ENCODE assay signal across 12 mouse cellular contexts in genomic region chr6:124717968-124718367, GRCm38 (mm10). TPM values are rescaled to one million over a fixed set of nuclear protein-coding genes. Genes with fewer than 3 reads are reported as not detected.
DNase-seq lines count a peak whose midpoint lies in the region; ATAC-seq and TF ChIP-seq lines count a peak whose summit lies in the region.
"Had no signal": no experiment of that assay in that cellular context is flagged by ENCODE, and none has a peak within 500 bp of the region (broad histone marks: within the 10 kb centered on the region; RNA-seq: fewer than 3 reads in every experiment).

No protein-coding gene starts in this region.

- no peaks in the 10 kb centered on the region for H3K27me3 ChIP-seq in hindbrain, embryonic 11.5 days (ENCODE audit: control insufficient read depth, insufficient read depth, low read length)
- H3K27me3 ChIP-seq in hindbrain, embryonic 13.5 days = no peaks in the 10 kb centered on the region
- no peaks in the 10 kb centered on the region for H3K27me3 ChIP-seq in testis, adult 2 months (ENCODE audit: control insufficient read depth, insufficient read depth, low read length)
- no peaks in the 10 kb centered on the region for H3K27me3 ChIP-seq in intestine, embryonic 15.5 days (replicated peaks)

- peaks cover 13% of the 10 kb centered on the region for H3K36me3 ChIP-seq in hindbrain, embryonic 11.5 days (ENCODE audit: control insufficient read depth, insufficient read depth, low read length)
- H3K36me3 ChIP-seq in hindbrain, embryonic 13.5 days = peaks cover 46% of the 10 kb centered on the region
- H3K36me3 ChIP-seq in testis, adult 2 months (ENCODE audit: control insufficient read depth, insufficient read depth, low read length) = no peaks in the 10 kb centered on the region
- peaks cover 21% of the 10 kb centered on the region for H3K36me3 ChIP-seq in intestine, embryonic 15.5 days

- no peaks in the 10 kb centered on the region for H3K9me3 ChIP-seq in hindbrain, embryonic 11.5 days (ENCODE audit: control insufficient read depth, low read length)
- no peaks in the 10 kb centered on the region for H3K9me3 ChIP-seq in hindbrain, embryonic 13.5 days
- no peaks in the 10 kb centered on the region for H3K9me3 ChIP-seq in intestine, embryonic 15.5 days

- H3K4me2 ChIP-seq in hindbrain, embryonic 11.5 days (replicated peaks; ENCODE audit: low read depth, low read length) = no peak overlapping the region
- no peak overlapping the region for H3K4me2 ChIP-seq in hindbrain, embryonic 13.5 days
- peak overlapping the region; percentile 44 for H3K4me2 ChIP-seq in intestine, embryonic 15.5 days (replicated peaks)

- peaks cover 5% of the 10 kb centered on the region; the same call in 1 of the 2 replicates for H3K4me1 ChIP-seq in hindbrain, embryonic 11.5 days (replicated peaks; ENCODE audit: control insufficient read depth, insufficient read depth, low read length)
- peaks cover 13% of the 10 kb centered on the region for H3K4me1 ChIP-seq in hindbrain, embryonic 13.5 days (replicated peaks)
- H3K4me1 ChIP-seq in testis, adult 2 months (ENCODE audit: control insufficient read depth, insufficient read depth, low read length) = peaks cover 11% of the 10 kb centered on the region
- peaks cover 17% of the 10 kb centered on the region for H3K4me1 ChIP-seq in intestine, embryonic 15.5 days (replicated peaks)

- no peak overlapping the region for H3K4me3 ChIP-seq in hindbrain, embryonic 11.5 days (ENCODE audit: low read depth, low read length)
- no peak overlapping the region for H3K4me3 ChIP-seq in hindbrain, embryonic 13.5 days
- H3K4me3 ChIP-seq in testis, adult 2 months (ENCODE audit: control insufficient read depth, low read depth, low read length) = peak overlapping the region; percentile 12
- H3K4me3 ChIP-seq in intestine, embryonic 15.5 days (replicated peaks) = peak overlapping the region; percentile 42

- 0 out of 2 replicates have a peak, but pooled peaks have one; percentile 11 for ATAC-seq in hindbrain, embryonic 11.5 days (ENCODE audit: low FRiP score)
- no peak for ATAC-seq in hindbrain, embryonic 13.5 days (ENCODE audit: low FRiP score)
- ATAC-seq in intestine, embryonic 15.5 days = no peak

- WGBS in hindbrain, embryonic 11.5 days = 81% methylated on average over 13 of the region's 13 CpGs
- 86% methylated on average over 13 of the region's 13 CpGs for WGBS in hindbrain, embryonic 13.5 days
- WGBS in intestine, embryonic 15.5 days = 39% methylated on average over 13 of the region's 13 CpGs

- no peak for TF ChIP-seq CTCF in testis, adult 2 months (IDR thresholded peaks at IDR 0.05; ENCODE audit: control insufficient read depth, insufficient read depth, insufficient replicate concordance, low read depth, low read length)

- DNase-seq in hindbrain, embryonic 11.5 days (ENCODE audit: low spot score) = no peak
- DNase-seq in testis, postnatal 14 days (ENCODE audit: low spot score) = no peak
- peak; percentile 70 for DNase-seq in testis, postnatal 10 days (ENCODE audit: low spot score)
- no peak for DNase-seq in cerebellum, adult 18-20 months
- DNase-seq: cerebellum, adult 2 months; right cerebral cortex, adult 18-20 months; thymus, adult 18-20 months had no signal

- H3K9ac ChIP-seq in hindbrain, embryonic 11.5 days (ENCODE audit: low read depth, low read length) = no peak overlapping the region
- H3K9ac ChIP-seq in hindbrain, embryonic 13.5 days = no peak overlapping the region
- H3K9ac ChIP-seq in intestine, embryonic 15.5 days = peak overlapping the region; percentile 52

- TF ChIP-seq POLR2A in testis, adult 2 months (IDR thresholded peaks at IDR 0.05; ENCODE audit: control insufficient read depth, low read depth, low read length) = no peak

- no peak overlapping the region for H3K27ac ChIP-seq in hindbrain, embryonic 11.5 days (ENCODE audit: low read depth, low read length)
- no peak overlapping the region for H3K27ac ChIP-seq in hindbrain, embryonic 13.5 days
- no peak overlapping the region for H3K27ac ChIP-seq in testis, adult 2 months (ENCODE audit: control insufficient read depth, insufficient read depth, low read depth, low read length)
- H3K27ac ChIP-seq in intestine, embryonic 15.5 days = peak overlapping the region; percentile 79

RNA-seq across cellular contexts. Expression of gene Phb2, which starts 5.8 kb away (rescaled TPM):
- polyA plus RNA-seq in hindbrain, embryonic 11.5 days (2014; fragmentation: Nextera tagmentation; extraction: Ambion mirVana) = 318 and 336 TPM in 2 replicates
- 254 and 257 TPM in 2 replicates for polyA plus RNA-seq in hindbrain, embryonic 13.5 days (2015; fragmentation: Nextera tagmentation; extraction: Ambion mirVana)
- polyA plus RNA-seq in testis, adult 2 months (2012; rRNA removed) = 47.6 and 50.5 TPM in 2 replicates
- 497 and 503 TPM in 2 replicates for polyA plus RNA-seq in intestine, embryonic 15.5 days (2015; fragmentation: Nextera tagmentation; extraction: Ambion mirVana)

RNA-seq across cellular contexts. Expression of gene Emg1, which starts 6.0 kb away (rescaled TPM):
- 196 and 203 TPM in 2 replicates for polyA plus RNA-seq in hindbrain, embryonic 11.5 days (2014; fragmentation: Nextera tagmentation; extraction: Ambion mirVana)
- 111 and 118 TPM in 2 replicates for polyA plus RNA-seq in hindbrain, embryonic 13.5 days (2015; fragmentation: Nextera tagmentation; extraction: Ambion mirVana)
- polyA plus RNA-seq in testis, adult 2 months (2012; rRNA removed) = 39.9 and 44.1 TPM in 2 replicates
- polyA plus RNA-seq in intestine, embryonic 15.5 days (2015; fragmentation: Nextera tagmentation; extraction: Ambion mirVana) = 225 and 231 TPM in 2 replicates

RNA-seq across cellular contexts. Expression of gene Ptpn6, which starts 20.5 kb away (rescaled TPM):
- polyA plus RNA-seq in hindbrain, embryonic 11.5 days (2014; fragmentation: Nextera tagmentation; extraction: Ambion mirVana) = 7.1 and 7.9 TPM in 2 replicates
- 5.0 and 5.9 TPM in 2 replicates for polyA plus RNA-seq in hindbrain, embryonic 13.5 days (2015; fragmentation: Nextera tagmentation; extraction: Ambion mirVana)
- 1.4 and 1.9 TPM in 2 replicates for polyA plus RNA-seq in testis, adult 2 months (2012; rRNA removed)
- polyA plus RNA-seq in intestine, embryonic 15.5 days (2015; fragmentation: Nextera tagmentation; extraction: Ambion mirVana) = 16.7 and 17.7 TPM in 2 replicates

RNA-seq across cellular contexts. Expression of gene Grcc10, which starts 23.2 kb away (rescaled TPM):
- polyA plus RNA-seq in hindbrain, embryonic 11.5 days (2014; fragmentation: Nextera tagmentation; extraction: Ambion mirVana) = 553 and 590 TPM in 2 replicates
- 670 and 677 TPM in 2 replicates for polyA plus RNA-seq in hindbrain, embryonic 13.5 days (2015; fragmentation: Nextera tagmentation; extraction: Ambion mirVana)
- polyA plus RNA-seq in testis, adult 2 months (2012; rRNA removed) = 207 and 220 TPM in 2 replicates
- polyA plus RNA-seq in intestine, embryonic 15.5 days (2015; fragmentation: Nextera tagmentation; extraction: Ambion mirVana) = 337 and 341 TPM in 2 replicates

RNA-seq across cellular contexts. Expression of gene Gm45234, which starts 37.9 kb away (rescaled TPM):
- polyA plus RNA-seq in hindbrain, embryonic 11.5 days (2014; fragmentation: Nextera tagmentation; extraction: Ambion mirVana) = not detected in 2 replicates
- polyA plus RNA-seq in hindbrain, embryonic 13.5 days (2015; fragmentation: Nextera tagmentation; extraction: Ambion mirVana) = not detected in 2 replicates
- 0.05 TPM in 1 of 2 replicates, not detected in the other for polyA plus RNA-seq in testis, adult 2 months (2012; rRNA removed)
- polyA plus RNA-seq in intestine, embryonic 15.5 days (2015; fragmentation: Nextera tagmentation; extraction: Ambion mirVana) = not detected in 2 replicates
- polyA plus RNA-seq: cerebellum, adult 2 months; heart, postnatal 0 days; neural tube, embryonic 11.5 days had no signal

Comparison
In these comparisons a context has a peak if more than half of its experiments do, and no peak if none do; other contexts are left out.
1. H3K4me3 ChIP-seq: peak in testis, adult 2 months (single experiment) and intestine, embryonic 15.5 days (single experiment); none in hindbrain, embryonic 11.5 days (single experiment) and hindbrain, embryonic 13.5 days (single experiment).